Mouse (Mus musculus): ENCODE results near the gene Ypel4. TPM values are rescaled to one million over a fixed set of nuclear protein-coding genes. Genes with fewer than 3 reads are reported as not detected.

Ypel4 gene
- total RNA-seq, 1 experiment: 0.89 TPM

- DNase-seq (ENCODE audit: low read depth, low spot score): no peak
- in situ Hi-C loops (cut with MboI; ENCODE audit: low sequenced_read_pairs in 2 of 2, unreplicated experiment in 2 of 2): no loop called here
- Histone ChIP-seq H3K27ac (ENCODE audit: insufficient read depth, low read depth, low read length, poor library complexity, severe bottlenecking) (no peak overlapping the region), H3K36me3 (ENCODE audit: control insufficient read depth, insufficient read depth, low read length, poor library complexity, severe bottlenecking) (no peaks in the 10 kb centered on the region; the same call in 1 of the 2 replicates), H3K4me1 (ENCODE audit: control insufficient read depth in 2 of 2, insufficient read depth in 2 of 2, low read length in 2 of 2, poor library complexity in 1 of 2) (peaks cover 2% of the 10 kb centered on the region in 2 experiments; a peak in 3 of 4 replicates), H3K4me3 (ENCODE audit: insufficient read depth in 1 of 2, low read depth in 1 of 2, low read length in 2 of 2, poor library complexity in 1 of 2, severe bottlenecking in 1 of 2) (no peak overlapping the region), H3K9ac (ENCODE audit: insufficient read depth, low read depth, low read length, poor library complexity, severe bottlenecking) (no peak overlapping the region), H3K9me3 (ENCODE audit: control insufficient read depth, insufficient read depth, low read depth, low read length) (no peaks in the 10 kb centered on the region)
- TF ChIP-seq HCFC1 (IDR thresholded peaks at IDR 0.05; ENCODE audit: borderline replicate concordance, insufficient read depth, low read length) (no peak), CHD2 (IDR thresholded peaks at IDR 0.05; ENCODE audit: low read depth, low read length) (no peak), MAFK (IDR thresholded peaks at IDR 0.05; ENCODE audit: insufficient read depth, low read depth, low read length) (no peak), ZNF384 (IDR thresholded peaks at IDR 0.05; ENCODE audit: low read depth, low read length) (no peak), ZC3H11A (IDR thresholded peaks at IDR 0.05; ENCODE audit: borderline replicate concordance, low read depth, low read length) (no peak)
Measured at GRCm38 (mm10) chr2:84703497-84703896, 30.4 kb upstream of the Ypel4 start.

- Histone ChIP-seq H3K4me3 (ENCODE audit: insufficient read depth in 1 of 2, low read depth in 1 of 2, low read length in 2 of 2, poor library complexity in 1 of 2, severe bottlenecking in 1 of 2) (no peak overlapping the region), H3K27ac (ENCODE audit: insufficient read depth, low read depth, low read length, poor library complexity, severe bottlenecking) (no peak overlapping the region), H3K9ac (ENCODE audit: insufficient read depth, low read depth, low read length, poor library complexity, severe bottlenecking) (no peak overlapping the region), H3K36me3 (ENCODE audit: control insufficient read depth, insufficient read depth, low read length, poor library complexity, severe bottlenecking) (no peaks in the 10 kb centered on the region; the same call in 1 of the 2 replicates), H3K4me1 (ENCODE audit: control insufficient read depth in 2 of 2, insufficient read depth in 2 of 2, low read length in 2 of 2, poor library complexity in 1 of 2) (peaks cover 2% of the 10 kb centered on the region in 2 experiments; a peak in 3 of 4 replicates), H3K9me3 (ENCODE audit: control insufficient read depth, insufficient read depth, low read depth, low read length) (no peaks in the 10 kb centered on the region)
- TF ChIP-seq ZNF384 (IDR thresholded peaks at IDR 0.05; ENCODE audit: low read depth, low read length) (no peak), CHD2 (IDR thresholded peaks at IDR 0.05; ENCODE audit: low read depth, low read length) (no peak), ZC3H11A (IDR thresholded peaks at IDR 0.05; ENCODE audit: borderline replicate concordance, low read depth, low read length) (no peak), HCFC1 (IDR thresholded peaks at IDR 0.05; ENCODE audit: borderline replicate concordance, insufficient read depth, low read length) (no peak), MAFK (IDR thresholded peaks at IDR 0.05; ENCODE audit: insufficient read depth, low read depth, low read length) (no peak)
- in situ Hi-C loops (cut with MboI; ENCODE audit: low sequenced_read_pairs in 2 of 2, unreplicated experiment in 2 of 2): no loop called here
- DNase-seq (ENCODE audit: low read depth, low spot score): no peak
Measured at GRCm38 (mm10) chr2:84704329-84704728, 29.5 kb upstream of the Ypel4 start.

- Histone ChIP-seq H3K4me1 (ENCODE audit: control insufficient read depth in 2 of 2, insufficient read depth in 2 of 2, low read length in 2 of 2, poor library complexity in 1 of 2) (peaks cover 2% of the 10 kb centered on the region in 2 experiments; a peak in 3 of 4 replicates), H3K36me3 (ENCODE audit: control insufficient read depth, insufficient read depth, low read length, poor library complexity, severe bottlenecking) (peaks cover 2% of the 10 kb centered on the region), H3K9ac (ENCODE audit: insufficient read depth, low read depth, low read length, poor library complexity, severe bottlenecking) (no peak overlapping the region), H3K4me3 (ENCODE audit: insufficient read depth in 1 of 2, low read depth in 1 of 2, low read length in 2 of 2, poor library complexity in 1 of 2, severe bottlenecking in 1 of 2) (no peak overlapping the region), H3K9me3 (ENCODE audit: control insufficient read depth, insufficient read depth, low read depth, low read length) (no peaks in the 10 kb centered on the region), H3K27ac (ENCODE audit: insufficient read depth, low read depth, low read length, poor library complexity, severe bottlenecking) (no peak overlapping the region; the same call in 1 of the 2 replicates)
- no peak for DNase-seq (ENCODE audit: low read depth, low spot score)
- in situ Hi-C loops (cut with MboI; ENCODE audit: low sequenced_read_pairs in 2 of 2, unreplicated experiment in 2 of 2): no loop called here
- TF ChIP-seq CHD2 (IDR thresholded peaks at IDR 0.05; ENCODE audit: low read depth, low read length) (no peak), ZNF384 (IDR thresholded peaks at IDR 0.05; ENCODE audit: low read depth, low read length) (no peak), HCFC1 (IDR thresholded peaks at IDR 0.05; ENCODE audit: borderline replicate concordance, insufficient read depth, low read length) (no peak), MAFK (IDR thresholded peaks at IDR 0.05; ENCODE audit: insufficient read depth, low read depth, low read length) (no peak), ZC3H11A (IDR thresholded peaks at IDR 0.05; ENCODE audit: borderline replicate concordance, low read depth, low read length) (no peak)
Measured at GRCm38 (mm10) chr2:84705295-84705694, 28.6 kb upstream of the Ypel4 start.

- Histone ChIP-seq H3K4me3 (ENCODE audit: insufficient read depth in 1 of 2, low read depth in 1 of 2, low read length in 2 of 2, poor library complexity in 1 of 2, severe bottlenecking in 1 of 2) (no peak overlapping the region), H3K4me1 (ENCODE audit: control insufficient read depth in 2 of 2, insufficient read depth in 2 of 2, low read length in 2 of 2, poor library complexity in 1 of 2) (peaks cover 2 to 3% of the 10 kb centered on the region in 2 experiments; a peak in 3 of 4 replicates), H3K36me3 (ENCODE audit: control insufficient read depth, insufficient read depth, low read length, poor library complexity, severe bottlenecking) (peaks cover 2% of the 10 kb centered on the region), H3K27ac (ENCODE audit: insufficient read depth, low read depth, low read length, poor library complexity, severe bottlenecking) (no peak overlapping the region), H3K9ac (ENCODE audit: insufficient read depth, low read depth, low read length, poor library complexity, severe bottlenecking) (no peak overlapping the region), H3K9me3 (ENCODE audit: control insufficient read depth, insufficient read depth, low read depth, low read length) (no peaks in the 10 kb centered on the region)
- DNase-seq (ENCODE audit: low read depth, low spot score): no peak
- in situ Hi-C loops (cut with MboI; ENCODE audit: low sequenced_read_pairs in 2 of 2, unreplicated experiment in 2 of 2): no loop called here
- no peak for TF ChIP-seq ZNF384 (IDR thresholded peaks at IDR 0.05; ENCODE audit: low read depth, low read length)
- TF ChIP-seq MAFK (IDR thresholded peaks at IDR 0.05; ENCODE audit: insufficient read depth, low read depth, low read length): no peak
- TF ChIP-seq CHD2 (IDR thresholded peaks at IDR 0.05; ENCODE audit: low read depth, low read length): no peak
- TF ChIP-seq HCFC1 (IDR thresholded peaks at IDR 0.05; ENCODE audit: borderline replicate concordance, insufficient read depth, low read length): no peak
- no peak for TF ChIP-seq ZC3H11A (IDR thresholded peaks at IDR 0.05; ENCODE audit: borderline replicate concordance, low read depth, low read length)
Measured at GRCm38 (mm10) chr2:84707523-84707922, 26.3 kb upstream of the Ypel4 start.

Data from ES-E14 (cell line).